Mouse (Mus musculus): ENCODE measurements around the gene Vmn1r193. TPM values are rescaled to one million over a fixed set of nuclear protein-coding genes. Genes with fewer than 3 reads are reported as not detected.

Gene Vmn1r193
- total RNA-seq (2023) = not detected in 2 replicates

DNA sequence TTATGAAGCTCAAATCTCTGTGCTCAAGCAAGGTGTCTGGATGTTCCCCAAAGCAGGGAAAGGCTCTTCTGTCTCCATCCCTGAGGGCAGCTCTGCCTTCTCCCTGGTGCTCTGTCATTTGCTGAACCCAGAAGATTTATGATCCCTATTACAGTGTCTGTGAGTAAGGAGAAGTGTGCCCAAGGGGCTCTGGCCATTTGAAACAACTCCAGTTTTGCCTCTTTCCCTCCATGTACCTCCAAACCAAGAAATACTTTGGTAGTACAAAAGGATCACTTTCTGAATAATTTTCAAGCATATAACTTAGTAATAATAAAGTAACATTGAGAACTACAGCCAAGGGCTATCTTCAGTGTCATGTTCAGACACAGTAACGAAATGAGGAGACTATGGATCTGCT is at the start of gene Vmn1r193:
Gene Vmn1r193, minus strand, starts transcription at position 101 of the 400 bp plus-strand sequence.

DNA sequence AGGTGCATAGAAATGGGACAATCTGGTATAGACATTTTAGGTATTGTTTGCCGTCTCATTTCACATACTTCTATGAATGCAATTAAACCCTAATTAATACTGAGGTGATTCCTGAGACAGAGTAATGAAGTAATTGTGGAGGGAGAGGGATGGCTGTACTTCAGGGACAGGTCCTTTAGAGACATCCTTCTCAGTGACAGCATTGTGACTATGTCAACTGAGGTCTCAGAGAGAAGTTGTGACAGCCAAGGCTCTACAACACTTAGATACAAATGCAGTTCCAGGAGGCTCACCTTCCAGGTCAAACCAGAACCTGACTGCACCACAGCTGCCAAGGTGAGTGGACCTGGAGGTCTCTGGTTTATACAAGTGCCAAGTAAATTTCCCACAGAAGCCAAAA is 47.3 kb upstream of the Vmn1r193 start, which contains the start of gene Vmn1r195:
Gene Vmn1r195, plus strand, starts transcription at position 301 of the 400 bp plus-strand sequence.

DNA sequence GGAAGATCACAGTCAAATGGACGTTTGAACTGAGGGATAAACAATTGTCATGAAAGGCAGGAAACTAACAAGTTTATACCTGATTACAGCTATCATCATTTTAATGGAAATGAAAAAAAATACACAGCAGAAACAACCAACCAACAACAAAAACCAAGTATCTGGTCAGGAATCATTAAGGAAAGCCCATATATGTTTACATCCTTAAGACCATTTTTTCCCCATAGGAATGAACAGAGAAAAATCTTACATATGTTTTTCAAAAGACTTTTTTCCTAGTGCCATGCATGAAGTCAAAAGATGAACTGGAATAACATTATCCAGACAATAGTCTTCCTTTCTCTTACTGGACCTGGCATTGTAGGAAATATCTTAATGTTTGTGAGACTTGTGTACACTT is 21.0 kb upstream of the Vmn1r193 start, which contains the start of gene Vmn1r194:
Gene Vmn1r194, plus strand, starts transcription at position 301 of the 400 bp plus-strand sequence.

DNA sequence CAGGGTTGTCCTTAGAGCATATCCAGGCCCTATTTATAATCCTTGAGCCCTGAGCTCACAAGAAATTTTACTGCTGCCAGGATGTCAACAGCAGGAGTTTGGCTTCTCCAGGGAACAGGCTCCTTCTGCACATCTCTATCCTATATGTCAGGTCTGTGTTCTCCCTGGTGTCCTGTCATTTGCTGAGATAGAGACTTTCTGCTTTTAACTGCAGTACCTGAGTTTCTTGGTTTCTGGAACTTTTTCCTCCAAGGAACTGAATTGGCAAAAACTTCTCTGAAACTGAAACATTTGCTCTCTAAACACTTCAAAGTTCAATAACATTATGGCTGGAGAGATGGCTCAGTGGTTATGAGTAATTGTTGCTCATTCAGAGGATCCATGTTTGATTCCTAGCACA is 31.9 kb downstream of the Vmn1r193 start, which contains the start of gene Vmn1r192:
Gene Vmn1r192, minus strand, starts transcription at position 101 of the 400 bp plus-strand sequence.

DNA sequence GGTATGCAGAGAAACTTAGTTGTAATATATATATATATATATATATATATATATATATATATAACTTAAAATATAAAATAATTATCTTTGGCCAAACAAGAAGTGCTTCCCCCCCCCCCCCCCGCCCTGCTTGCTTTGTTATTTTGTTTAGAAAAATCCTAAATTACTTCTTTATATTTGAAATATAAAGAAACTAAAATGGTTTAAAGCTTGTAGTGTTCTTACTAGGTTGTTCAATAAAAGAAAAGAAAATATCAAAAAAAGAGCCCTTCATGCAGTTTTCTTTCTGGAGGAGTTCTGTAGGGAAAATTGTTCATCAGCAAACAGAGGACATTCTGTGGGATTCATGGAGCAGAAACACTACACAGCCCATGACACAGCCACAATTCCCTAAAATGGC is 39.1 kb downstream of the Vmn1r193 start, which contains the start of gene Vmn1r191:
Gene Vmn1r191, minus strand, starts transcription at position 101 of the 400 bp plus-strand sequence.

Other genes with a start within 250 kb of the Vmn1r193 start
- gene Pom121l2, start 242.0 kb downstream of the Vmn1r193 start, total RNA-seq (2023) = not detected in 2 replicates
- 1.2 and 3.2 TPM in 2 replicates for gene Prss16, start 213.4 kb downstream of the Vmn1r193 start, total RNA-seq (2023)
- gene Hist1h2ah, start 187.6 kb downstream of the Vmn1r193 start, total RNA-seq (2023) = 251 and 417 TPM in 2 replicates
- 727 and 900 TPM in 2 replicates for gene Hist1h2bk, start 187.3 kb downstream of the Vmn1r193 start, total RNA-seq (2023)
- 223 and 313 TPM in 2 replicates for gene Hist1h4i, start 181.8 kb downstream of the Vmn1r193 start, total RNA-seq (2023)
- gene Hist1h2ag, start 180.2 kb downstream of the Vmn1r193 start, total RNA-seq (2023) = 410 and 722 TPM in 2 replicates
- gene Hist1h2bj, start 179.9 kb downstream of the Vmn1r193 start, total RNA-seq (2023) = 470 and 634 TPM in 2 replicates
- gene Vmn1r188, start 138.7 kb downstream of the Vmn1r193 start, total RNA-seq (2023) = not detected in 2 replicates
- gene Vmn1r189, start 117.3 kb downstream of the Vmn1r193 start, total RNA-seq (2023) = not detected in 2 replicates
- gene Vmn1r191, start 39.2 kb downstream of the Vmn1r193 start, total RNA-seq (2023) = not detected in 2 replicates
- gene Vmn1r192, start 32.0 kb downstream of the Vmn1r193 start, total RNA-seq (2023) = not detected in 2 replicates
- gene Vmn1r194, start 21.1 kb upstream of the Vmn1r193 start, total RNA-seq (2023) = not detected in 2 replicates
- gene Vmn1r195, start 47.4 kb upstream of the Vmn1r193 start, total RNA-seq (2023) = not detected in 2 replicates
- gene Vmn1r196, start 66.8 kb upstream of the Vmn1r193 start, total RNA-seq (2023) = not detected in 2 replicates
- not detected in 2 replicates for gene Vmn1r197, start 101.4 kb upstream of the Vmn1r193 start, total RNA-seq (2023)
- gene Vmn1r198, start 127.2 kb upstream of the Vmn1r193 start, total RNA-seq (2023) = not detected in 2 replicates
- gene Vmn1r199, start 156.7 kb upstream of the Vmn1r193 start, total RNA-seq (2023) = not detected in 2 replicates
- gene Vmn1r200, start 167.2 kb upstream of the Vmn1r193 start, total RNA-seq (2023) = not detected in 2 replicates
- not detected in 2 replicates for gene Vmn1r201, start 248.8 kb upstream of the Vmn1r193 start, total RNA-seq (2023)